Mouse (Mus musculus): ENCODE data around the gene Pglyrp4. TPM values are rescaled to one million over a fixed set of nuclear protein-coding genes. Genes with fewer than 3 reads are reported as not detected.
"Not testable (repeated sequence)": the region's sequence is repeated elsewhere in the genome, so short reads cannot be mapped to it uniquely, and the experiment has no call there.

Pglyrp4 gene
- total RNA-seq (2021) = not detected

GRCm38 (mm10) chr3:90726606-90727005 lies at the start of gene Pglyrp4:
Pglyrp4 (plus strand) TSS chr3:90726906.
- DNase-seq (ENCODE audit: low spot score) = no peak
- intact Hi-C loops (cut with DNase I) = no loop called here

- DNase-seq (ENCODE audit: low spot score) = no peak
- intact Hi-C loops (cut with DNase I) = no loop called here
Measured at GRCm38 (mm10) chr3:90678656-90679055, 48.0 kb upstream of the Pglyrp4 start.

GRCm38 (mm10) chr3:90683929-90684328 lies 42.8 kb upstream of the Pglyrp4 start:
- DNase-seq (ENCODE audit: low spot score) = no peak
- intact Hi-C loops (cut with DNase I) = no loop called here

- intact Hi-C loops (cut with DNase I) = no loop called here
- no peak for DNase-seq (ENCODE audit: low spot score)
Measured at GRCm38 (mm10) chr3:90686835-90687234, 39.9 kb upstream of the Pglyrp4 start.

GRCm38 (mm10) chr3:90693496-90693895 lies 33.2 kb upstream of the Pglyrp4 start:
- no peak for DNase-seq (ENCODE audit: low spot score)
- intact Hi-C loops (cut with DNase I) = no loop called here

GRCm38 (mm10) chr3:90695613-90696012 lies 31.1 kb upstream of the Pglyrp4 start, which contains the start of gene S100a9:
S100a9 (minus strand) TSS chr3:90695721.
- intact Hi-C loops (cut with DNase I) = no loop called here
- DNase-seq (ENCODE audit: low spot score) = no peak

GRCm38 (mm10) chr3:90702244-90702643 lies 24.5 kb upstream of the Pglyrp4 start:
- DNase-seq (ENCODE audit: low spot score) = no peak
- intact Hi-C loops (cut with DNase I) = no loop called here

- DNase-seq (ENCODE audit: low spot score) = no peak
- intact Hi-C loops (cut with DNase I) = loop anchor here (5.0 kb wide), 2 partner anchors 46 to 216 kb away; partner anchors contain the start of gene Snapin
Measured at GRCm38 (mm10) chr3:90708523-90709202, 18.0 kb upstream of the Pglyrp4 start.

GRCm38 (mm10) chr3:90709591-90710460 lies 16.9 kb upstream of the Pglyrp4 start:
- DNase-seq (ENCODE audit: low spot score) = peak; percentile 19
- intact Hi-C loops (cut with DNase I) = loop anchor here (5.0 kb wide), 2 partner anchors 48 to 218 kb away; partner anchors contain the start of gene Snapin

GRCm38 (mm10) chr3:90749658-90750057 lies 23.0 kb downstream of the Pglyrp4 start:
- intact Hi-C loops (cut with DNase I) = no loop called here
- DNase-seq (ENCODE audit: low spot score) = no peak

GRCm38 (mm10) chr3:90777776-90778175 lies 51.1 kb downstream of the Pglyrp4 start, which contains the start of gene Gm5849:
Gm5849 (minus strand) TSS chr3:90777876.
- DNase-seq (ENCODE audit: low spot score); intact Hi-C loops (cut with DNase I): not testable (repeated sequence)

Other genes starting within 250 kb of the Pglyrp4 start
- 10 to 100 TPM; 59.5 to 62.6 TPM for gene Snapin, start 235.9 kb upstream of the Pglyrp4 start, total RNA-seq (2021)
- gene Chtop, start 217.4 kb upstream of the Pglyrp4 start, total RNA-seq (2021) = 100 to 1,000 TPM; 100 to 113 TPM
- gene S100a1, start 212.5 kb upstream of the Pglyrp4 start, total RNA-seq (2021) = 100 to 1,000 TPM; 777 to 804 TPM
- 10 to 100 TPM; 27.1 to 29.7 TPM for gene S100a13, start 212.5 kb upstream of the Pglyrp4 start, total RNA-seq (2021)
- gene S100a14, start 200.1 kb upstream of the Pglyrp4 start, total RNA-seq (2021) = under 1 TPM; 0.23 to 0.48 TPM
- gene S100a16, start 189.7 kb upstream of the Pglyrp4 start, total RNA-seq (2021) = 10 to 100 TPM; 71.3 to 74.7 TPM
- gene S100a3, start 166.3 kb upstream of the Pglyrp4 start, total RNA-seq (2021) = not detected
- gene S100a2, start 136.7 kb upstream of the Pglyrp4 start, total RNA-seq (2021) = not detected
- not detected for gene Gm42674, start 125.0 kb upstream of the Pglyrp4 start, total RNA-seq (2021)
- gene S100a4, start 123.1 kb upstream of the Pglyrp4 start, total RNA-seq (2021) = 10 to 100 TPM in 1 of 2 experiments, 1 to 10 TPM in 1; 8.0 to 11.2 TPM
- gene S100a5, start 118.4 kb upstream of the Pglyrp4 start, total RNA-seq (2021) = not detected
- 10 to 100 TPM; 70.8 to 84.4 TPM for gene S100a6, start 114.0 kb upstream of the Pglyrp4 start, total RNA-seq (2021)
- under 1 TPM; 0.28 to 0.60 TPM for gene S100a7a, start 72.9 kb upstream of the Pglyrp4 start, total RNA-seq (2021)
- gene S100a8, start 57.9 kb upstream of the Pglyrp4 start, total RNA-seq (2021) = 1 to 10 TPM in 1 of 2 experiments, under 1 TPM in 1; 0.61 to 1.6 TPM
- 1 to 10 TPM; 1.3 to 1.5 TPM for gene S100a9, start 31.2 kb upstream of the Pglyrp4 start, total RNA-seq (2021)
- not detected for gene Gm5849, start 51.0 kb downstream of the Pglyrp4 start, total RNA-seq (2021)

All from heart, postnatal 25 days (tissue).